25 mouse cellular contexts compared by ENCODE assay signal in genomic region chr11:49406784-49407183, GRCm38 (mm10). TPM values are rescaled to one million over a fixed set of nuclear protein-coding genes. Genes with fewer than 3 reads are reported as not detected.
"Had no signal": no experiment of that assay in that cellular context is flagged by ENCODE, and none has a peak within 500 bp of the region (broad histone marks: within the 10 kb centered on the region; RNA-seq: fewer than 3 reads in every experiment).

No protein-coding gene starts in this region.

- H3K36me3 ChIP-seq: neural tube, embryonic 13.5 days; neural tube, embryonic 15.5 days; stomach, embryonic 15.5 days had no signal

- H3K27ac ChIP-seq: neural tube, embryonic 13.5 days; neural tube, embryonic 15.5 days; stomach, embryonic 15.5 days; stomach, postnatal 0 days had no signal

- H3K4me1 ChIP-seq: neural tube, embryonic 13.5 days; neural tube, embryonic 15.5 days; stomach, embryonic 15.5 days had no signal

- H3K9me3 ChIP-seq: neural tube, embryonic 13.5 days; neural tube, embryonic 15.5 days; stomach, embryonic 15.5 days had no signal

- DNase-seq: retina, postnatal 1 day; right cerebral cortex, adult 18-20 months; right cerebral cortex, postnatal 14 days; right cerebral cortex, postnatal 25 days; right cerebral cortex, postnatal 4 days; spleen, adult 18-20 months; thymus, adult 18-20 months; thymus, adult 2 months; thymus, postnatal 14 days; thymus, postnatal 25 days; thymus, postnatal 36 days; thymus, postnatal 4 days had no signal

- H3K4me3 ChIP-seq: neural tube, embryonic 13.5 days; neural tube, embryonic 15.5 days; stomach, embryonic 15.5 days had no signal

- H3K9ac ChIP-seq: neural tube, embryonic 13.5 days; neural tube, embryonic 15.5 days; stomach, embryonic 15.5 days had no signal

- H3K27me3 ChIP-seq: neural tube, embryonic 13.5 days; neural tube, embryonic 15.5 days; stomach, embryonic 15.5 days had no signal

- H3K4me2 ChIP-seq: neural tube, embryonic 13.5 days; neural tube, embryonic 15.5 days; stomach, embryonic 15.5 days had no signal

RNA-seq across cellular contexts. Expression of gene Olfr1389, which starts 16.1 kb away (rescaled TPM):
- total RNA-seq: neutrophil, adult 5-6 weeks had no signal
- polyA plus RNA-seq: neural tube, embryonic 13.5 days; neural tube, embryonic 14.5 days; neural tube, embryonic 15.5 days; small intestine, adult 2 months; spleen, adult 2 months; stomach, embryonic 14.5 days; stomach, embryonic 15.5 days; stomach, embryonic 16.5 days; stomach, postnatal 0 days; thymus, adult 2 months; thymus, postnatal 0 days; urinary bladder, adult 2 months had no signal

RNA-seq across cellular contexts. Expression of gene Olfr1388, which starts 29.6 kb away (rescaled TPM):
- polyA plus RNA-seq: neural tube, embryonic 15.5 days; spleen, adult 2 months; stomach, postnatal 0 days; testis, adult 2 months had no signal

RNA-seq across cellular contexts. Expression of gene Olfr1387, which starts 48.4 kb away (rescaled TPM):
- total RNA-seq: neutrophil, adult 5-6 weeks had no signal
- polyA plus RNA-seq: neural tube, embryonic 13.5 days; neural tube, embryonic 14.5 days; neural tube, embryonic 15.5 days; small intestine, adult 2 months; spleen, adult 2 months; stomach, embryonic 14.5 days; stomach, embryonic 15.5 days; stomach, embryonic 16.5 days; stomach, postnatal 0 days; testis, adult 2 months; thymus, adult 2 months; thymus, postnatal 0 days; urinary bladder, adult 2 months had no signal

RNA-seq across cellular contexts. Expression of gene Olfr1386, which starts 58.1 kb away (rescaled TPM):
- total RNA-seq: neutrophil, adult 5-6 weeks had no signal
- polyA plus RNA-seq: neural tube, embryonic 13.5 days; neural tube, embryonic 14.5 days; neural tube, embryonic 15.5 days; small intestine, adult 2 months; spleen, adult 2 months; stomach, embryonic 14.5 days; stomach, embryonic 15.5 days; stomach, embryonic 16.5 days; stomach, postnatal 0 days; testis, adult 2 months; thymus, adult 2 months; thymus, postnatal 0 days; urinary bladder, adult 2 months had no signal
